Mouse (Mus musculus) T-cell, adult 2 months (primary cell): Measurements from ENCODE around the gene Zfp428.

Experiments
- DNase-seq: peaks from one replicate; pipeline ENCODE4 v3.0.0; 2022; ENCODE audit warnings: low spot score

Zfp428 gene

GRCm38 (mm10) chr7:24506838-24507725 is at the start of gene Zfp428:
Gene Zfp428, plus strand, starts transcription at chr7:24507006.
- DNase-seq, result peak; percentile 39

DNA sequence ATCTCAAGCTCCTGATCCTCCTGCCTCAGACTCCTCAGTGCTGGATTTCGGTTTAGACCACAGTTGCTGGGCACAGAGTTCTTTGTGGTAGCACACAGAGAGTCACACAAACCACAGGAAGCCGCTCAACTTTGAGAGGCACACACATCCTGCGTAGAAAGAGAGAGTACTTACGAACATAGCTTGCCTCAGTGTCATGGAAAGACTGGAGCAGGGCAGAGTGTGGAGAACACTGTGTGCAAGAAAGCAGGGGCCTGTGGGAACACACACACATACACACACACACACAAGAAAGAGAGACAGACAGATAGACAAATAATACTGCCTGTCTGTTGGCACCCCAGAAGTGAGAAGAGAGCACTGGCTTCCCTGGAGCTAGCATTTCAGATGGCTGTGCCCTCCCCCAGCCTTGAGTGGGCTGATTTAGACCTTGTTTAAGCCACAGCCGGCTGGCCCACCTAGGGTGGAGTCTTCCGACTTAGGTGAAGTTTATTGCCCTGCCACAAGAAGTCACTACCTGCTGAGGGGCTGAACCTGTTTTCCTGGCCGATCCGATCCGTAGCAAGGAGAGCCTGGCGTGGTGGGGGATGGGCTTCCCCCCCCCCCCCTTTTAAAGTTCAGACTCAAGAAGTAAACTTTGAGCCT is 49.0 kb upstream of the Zfp428 start:
- DNase-seq, result peak; percentile 96

DNA sequence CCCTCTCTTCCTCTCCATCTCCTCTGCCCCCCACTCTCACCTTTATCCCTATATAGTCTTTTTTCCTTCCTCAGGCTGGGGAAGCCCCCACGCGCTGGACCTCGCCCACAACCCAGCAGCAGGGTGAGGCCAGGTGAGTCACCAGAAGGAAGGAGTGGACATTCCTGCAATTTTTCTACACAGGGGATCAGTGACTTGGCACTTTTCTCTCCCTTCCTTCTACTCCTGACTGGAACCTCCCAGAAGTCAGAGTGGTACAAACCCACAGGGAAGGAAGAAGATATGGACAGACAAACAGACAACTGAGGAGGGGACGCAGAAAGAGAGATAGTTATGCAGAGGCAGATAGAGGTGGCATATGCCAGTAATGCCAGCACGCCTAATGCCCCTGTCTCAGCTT is 47.4 kb upstream of the Zfp428 start:
- no peak for DNase-seq

- no peak for DNase-seq
Measured at GRCm38 (mm10) chr7:24459843-24460242, 47.0 kb upstream of the Zfp428 start.

DNA sequence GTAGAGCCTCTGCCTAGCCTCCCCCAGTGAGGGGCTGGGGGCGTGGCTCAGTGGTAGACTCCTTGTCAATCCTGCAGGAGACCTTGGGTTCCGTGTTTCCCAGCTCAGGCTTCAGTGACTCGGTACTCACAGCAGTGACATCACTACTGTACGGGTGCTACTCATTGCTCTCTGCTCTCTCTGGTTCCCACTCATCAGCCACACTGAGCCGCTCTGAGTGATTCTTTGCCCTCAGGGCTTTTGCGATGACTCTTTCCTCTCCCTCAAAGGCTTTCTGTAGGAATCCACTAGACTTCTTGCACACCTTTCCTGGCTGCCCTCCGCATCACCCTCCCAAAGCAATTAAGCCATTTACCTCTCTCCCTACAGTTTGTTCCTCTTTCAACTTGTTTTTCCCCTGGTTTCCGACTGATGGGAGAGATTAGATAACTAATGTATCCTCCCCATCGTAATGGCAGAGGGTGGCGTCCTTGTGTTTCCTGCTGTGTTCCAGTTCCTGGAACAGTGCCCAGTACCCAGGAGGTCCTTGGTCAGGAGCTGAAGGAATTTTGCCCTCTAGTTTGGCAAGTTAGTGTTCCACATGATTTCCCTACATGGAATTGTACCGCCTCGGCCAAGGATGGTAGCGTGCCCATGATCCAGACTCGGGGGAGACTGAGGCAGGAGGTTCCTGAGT is 45.3 kb upstream of the Zfp428 start:
- no peak for DNase-seq

DNA sequence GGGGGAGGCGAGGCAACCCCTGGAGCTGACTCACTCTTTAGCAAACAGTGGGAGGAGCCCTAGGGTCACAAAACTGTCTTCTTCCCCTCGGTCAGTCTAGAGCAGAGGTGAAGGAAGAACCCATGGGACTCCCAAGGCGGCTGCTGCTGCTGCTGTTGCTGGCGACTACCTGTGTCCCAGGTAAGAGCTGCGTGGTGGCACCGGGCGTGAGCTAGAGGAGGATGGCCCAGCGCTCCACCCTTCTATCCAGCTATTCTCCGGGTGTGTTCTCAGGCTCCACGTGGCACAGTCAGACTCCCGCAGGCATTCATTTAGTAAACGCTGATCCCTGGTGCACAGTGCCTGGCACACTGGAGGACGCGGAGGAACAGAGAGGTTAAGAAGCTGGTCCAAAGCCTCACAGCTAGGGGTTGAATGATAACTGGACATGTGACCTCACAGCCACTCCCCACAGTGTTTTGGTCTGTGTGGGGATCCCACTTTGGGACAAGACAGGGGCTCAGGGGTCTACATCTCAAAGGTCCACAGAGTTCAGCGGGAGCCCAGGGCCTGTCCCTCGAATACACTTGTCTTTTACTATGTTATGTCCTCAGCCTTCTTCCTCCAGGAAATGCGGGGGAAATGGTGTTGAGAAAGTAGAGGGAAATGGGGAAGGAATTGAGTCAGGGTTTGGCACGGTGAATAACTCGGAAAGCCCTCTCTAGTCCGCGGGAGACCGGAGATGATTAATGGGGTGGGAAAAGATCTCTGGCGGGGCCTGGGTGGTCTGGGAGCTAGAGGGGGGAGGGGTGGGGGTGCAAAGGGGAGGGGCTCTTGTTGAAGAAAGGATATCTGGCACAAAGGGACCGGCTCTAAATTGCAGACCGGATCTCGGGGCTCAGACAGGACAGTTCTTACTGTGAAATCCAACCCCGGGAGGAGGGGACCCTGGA is 44.2 kb upstream of the Zfp428 start, which contains the start of gene Plaur:
Plaur (plus strand) TSS at position 97 of the 932 bp plus-strand sequence.
- peak; percentile 66 for DNase-seq

DNA sequence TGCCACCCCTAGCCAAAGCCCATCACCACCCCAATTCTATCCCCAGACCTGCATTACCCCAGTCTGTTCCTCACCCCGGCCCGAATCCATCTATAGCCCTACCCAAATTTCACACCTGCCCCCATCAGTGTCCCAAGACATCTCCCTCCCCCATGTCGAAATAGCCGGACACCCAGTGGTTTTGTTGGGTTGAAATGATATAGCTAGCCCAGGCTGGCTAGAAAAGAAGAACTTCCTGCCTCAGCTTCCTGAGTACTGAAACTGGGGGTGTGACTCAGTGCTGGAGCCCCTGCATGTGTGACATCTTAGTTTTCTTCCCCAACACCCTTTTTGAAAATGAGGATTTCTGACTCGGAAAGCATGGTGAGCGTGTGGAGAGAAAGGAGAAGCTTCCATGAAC is 40.0 kb upstream of the Zfp428 start:
- DNase-seq, result no peak

DNA sequence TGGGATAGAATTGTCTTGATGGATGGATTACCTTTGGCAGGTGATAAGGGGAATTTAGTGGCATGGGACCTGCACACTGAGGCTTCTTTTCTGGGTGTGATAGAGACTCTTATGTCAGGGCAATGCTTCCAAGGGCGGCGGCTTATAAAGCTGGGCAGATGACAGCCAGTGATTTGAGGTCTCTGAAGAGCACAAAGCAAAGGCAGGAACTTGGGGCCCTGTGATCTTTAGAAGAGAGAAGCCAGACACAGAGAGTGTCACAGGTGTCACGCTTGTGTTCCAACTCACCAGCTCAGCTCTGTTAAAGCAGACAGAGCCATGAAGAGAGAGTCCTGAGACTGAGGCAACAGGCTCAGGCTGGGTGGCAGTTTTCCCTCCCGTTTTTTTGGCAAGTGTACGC is 38.9 kb upstream of the Zfp428 start:
- DNase-seq, result peak; percentile 77

DNA sequence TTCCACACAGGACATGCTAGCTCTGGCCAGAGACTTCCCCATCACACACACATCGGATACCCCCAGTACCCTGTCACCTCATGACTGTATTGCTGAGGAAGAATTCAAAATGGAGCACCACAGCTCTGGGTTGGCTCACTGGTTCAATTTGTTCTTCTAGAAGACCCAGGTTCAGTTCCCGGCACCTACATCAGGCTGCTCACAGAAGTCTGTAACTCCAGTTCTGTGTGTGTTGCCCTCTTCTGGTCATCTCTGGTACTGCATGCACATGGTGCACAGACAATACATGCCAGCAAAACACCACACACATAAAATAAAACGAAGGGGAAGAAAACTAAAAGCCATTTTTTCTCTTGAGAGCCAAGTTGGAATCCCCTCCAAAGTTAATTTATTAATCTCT is 37.7 kb upstream of the Zfp428 start:
- peak; percentile 64 for DNase-seq

- DNase-seq, result no peak
Measured at GRCm38 (mm10) chr7:24470356-24470755, 36.5 kb upstream of the Zfp428 start.

DNA sequence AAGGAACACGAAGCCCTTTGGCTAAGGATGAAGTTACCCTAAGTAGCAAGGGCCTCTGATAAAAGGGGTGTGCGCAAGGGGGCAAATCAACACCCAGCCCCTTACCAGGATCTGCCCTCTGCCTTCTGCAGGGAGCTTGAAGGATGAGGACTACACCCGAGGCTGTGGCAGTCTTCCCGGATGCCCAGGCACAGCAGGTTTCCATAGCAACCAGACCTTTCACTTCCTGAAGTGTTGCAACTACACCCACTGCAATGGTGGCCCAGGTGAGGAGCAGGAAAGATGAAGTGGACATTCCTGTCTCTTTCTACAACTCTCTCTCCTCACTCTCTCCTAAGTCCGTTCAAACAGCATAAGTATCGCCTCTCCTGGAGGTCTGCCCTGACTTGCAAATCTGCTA is 34.4 kb upstream of the Zfp428 start:
- no peak for DNase-seq

- peak; percentile 53 for DNase-seq
Measured at GRCm38 (mm10) chr7:24472937-24473336, 33.9 kb upstream of the Zfp428 start.

- DNase-seq, result peak; percentile 70
Measured at GRCm38 (mm10) chr7:24473913-24474529, 32.8 kb upstream of the Zfp428 start.

DNA sequence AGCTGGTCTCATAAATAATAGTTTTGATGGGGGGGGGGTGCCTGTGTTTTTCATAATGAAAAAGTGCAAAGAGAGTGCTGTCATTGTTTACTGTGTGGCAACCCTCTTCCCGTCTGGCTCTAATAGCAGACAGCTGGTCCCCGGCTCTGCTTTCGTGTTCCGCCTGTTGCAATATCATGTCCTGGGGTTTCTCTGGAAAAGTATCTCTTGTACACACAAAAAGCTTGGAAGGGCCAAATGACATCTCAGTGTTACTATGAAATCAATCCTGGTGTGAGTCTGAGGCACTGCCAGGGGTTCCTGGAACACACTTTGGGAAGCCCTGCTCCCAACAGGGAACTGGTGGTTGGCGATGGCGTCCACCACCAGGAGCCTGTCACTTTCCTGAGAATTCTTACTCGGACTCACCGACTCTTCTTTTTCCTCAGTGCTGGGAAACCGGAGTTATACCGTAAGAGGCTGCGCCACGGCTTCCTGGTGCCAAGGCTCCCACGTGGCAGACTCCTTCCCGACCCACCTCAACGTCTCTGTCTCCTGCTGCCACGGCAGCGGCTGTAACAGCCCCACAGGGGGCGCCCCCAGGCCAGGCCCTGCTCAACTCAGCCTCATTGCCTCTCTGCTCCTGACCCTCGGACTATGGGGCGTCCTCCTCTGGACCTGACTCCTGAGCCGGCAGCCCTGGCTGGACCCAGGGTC is 31.8 kb upstream of the Zfp428 start:
- no peak for DNase-seq

DNA sequence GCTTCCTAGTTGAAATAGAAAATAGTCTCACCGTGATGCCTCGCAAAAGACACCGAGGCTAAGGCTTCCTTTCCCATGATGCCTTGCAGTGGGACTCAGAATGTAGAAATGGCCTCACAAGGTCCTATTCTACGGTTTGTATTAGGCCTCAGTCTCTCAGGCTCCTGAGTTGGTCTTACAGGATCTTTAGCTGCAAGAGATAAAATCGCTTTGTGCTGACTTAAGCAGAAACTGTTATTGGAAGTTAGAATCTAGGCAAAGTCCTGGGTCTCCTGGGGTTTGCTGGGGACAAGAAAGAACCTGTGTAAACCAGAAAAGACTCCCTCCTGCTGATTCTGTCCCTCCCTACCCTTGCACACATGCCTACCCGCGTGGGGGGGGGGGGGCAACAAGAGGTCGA is 30.5 kb upstream of the Zfp428 start:
- DNase-seq, result no peak

DNA sequence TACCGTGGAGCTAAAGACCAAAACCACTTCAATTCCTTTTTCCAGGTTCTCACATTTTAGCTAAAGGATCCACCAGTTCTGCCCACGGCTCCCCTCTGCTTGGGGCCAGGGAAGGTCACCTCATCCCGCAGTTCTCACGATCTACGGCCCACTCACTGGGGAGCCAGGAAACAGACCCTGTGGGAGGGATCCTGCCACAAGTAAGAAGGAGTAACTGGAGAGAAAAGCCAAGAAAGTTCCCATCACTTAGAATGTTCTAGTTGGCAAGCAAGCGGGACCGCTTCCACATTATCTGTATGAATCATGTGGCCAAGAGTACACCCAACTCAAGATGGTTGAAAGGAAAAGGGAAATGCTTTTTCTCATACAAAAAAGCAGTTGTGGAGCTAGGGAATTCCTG is 29.9 kb upstream of the Zfp428 start:
- DNase-seq, result no peak

GRCm38 (mm10) chr7:24478911-24479310 is 27.9 kb upstream of the Zfp428 start:
- DNase-seq, result no peak

DNA sequence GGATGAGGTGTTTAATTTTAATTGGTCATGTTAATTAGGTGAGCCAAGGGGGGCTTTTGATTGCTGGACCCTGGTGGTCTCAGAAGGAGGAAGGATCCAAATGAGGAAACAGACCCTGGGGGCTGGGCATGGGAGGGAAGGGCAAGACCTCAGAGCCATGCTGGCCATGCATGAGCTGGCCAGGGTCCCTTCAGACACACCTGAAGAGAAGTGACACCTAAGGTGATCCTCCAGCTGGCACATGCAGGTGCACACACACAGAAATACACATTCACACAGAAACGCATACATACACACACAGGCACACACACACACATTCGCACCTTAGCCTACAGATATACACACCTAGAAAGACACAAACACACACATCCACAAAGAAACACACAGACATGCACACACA is 27.1 kb upstream of the Zfp428 start:
- no peak for DNase-seq

GRCm38 (mm10) chr7:24480121-24480941 is 26.5 kb upstream of the Zfp428 start:
- DNase-seq, result no peak

DNA sequence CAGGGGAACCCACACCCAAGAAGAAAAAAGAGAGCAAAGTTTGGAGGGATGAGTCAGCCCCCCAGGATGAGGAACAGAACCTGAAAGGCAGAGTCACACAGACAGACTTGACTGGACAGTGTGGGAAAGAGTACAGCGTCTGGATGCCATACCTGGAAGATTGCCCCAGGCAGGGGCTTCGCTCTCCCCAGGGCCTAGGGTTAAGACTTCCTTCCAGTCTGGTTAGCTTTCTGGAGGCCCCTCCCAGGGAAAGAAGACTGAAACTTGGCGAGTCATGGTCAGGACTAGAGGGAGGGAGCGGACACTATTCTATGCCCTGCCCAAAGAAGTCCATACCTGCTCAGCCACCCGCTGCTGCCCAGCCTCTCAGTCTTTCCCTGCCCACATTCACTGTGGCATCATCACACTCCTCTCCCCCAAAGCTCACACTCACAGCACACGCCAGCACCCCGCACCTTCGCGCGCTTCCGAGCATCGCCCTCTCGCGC is 25.8 kb upstream of the Zfp428 start:
- DNase-seq, result no peak
